Mouse (Mus musculus) midbrain, embryonic 11.5 days (tissue): ENCODE measurements at regions not wholly inside any gene's neighbourhood (a gene's known extent, or its start where the extent isn't known, plus 50 kb on each side); places are given as distances from the start of the nearest gene placed in this dataset.

ENCODE experiments used
- ATAC-seq: fragments of 200-750 bp; cut with Nextera tagmentation; 2 replicates; pipeline ENCODE4 v1.8.0; 2017; ENCODE audit warnings: moderate TSS enrichment, moderate library complexity; ENCODE audit not compliant: low FRiP score
- DNase-seq: peaks from one replicate; pipeline ENCODE4 v3.0.0; 2015; ENCODE audit warnings: low spot score; ENCODE audit errors: missing footprints
- H3K27ac ChIP-seq: fragments of 300-500 bp; sonication (generic); 2 replicates; pipeline ENCODE4 v1.5.1; 2014; ENCODE audit warnings: low read depth, low read length
- H3K27me3 ChIP-seq: fragments of 300-500 bp; sonication (generic); 2 replicates; pipeline ENCODE4 v1.6.1; 2014; ENCODE audit warnings: mild to moderate bottlenecking, low read length, moderate library complexity, mixed read lengths; ENCODE audit not compliant: control insufficient read depth, insufficient read depth
- H3K36me3 ChIP-seq: fragments of 300-500 bp; sonication (generic); 2 replicates; pipeline ENCODE4 v1.6.1; 2014; ENCODE audit warnings: mild to moderate bottlenecking, low read length, moderate library complexity, mixed read lengths; ENCODE audit not compliant: control insufficient read depth, insufficient read depth
- H3K4me1 ChIP-seq: fragments of 300-500 bp; sonication (generic); 2 replicates; pipeline ENCODE4 v1.6.1; 2014; ENCODE audit warnings: low read length; ENCODE audit not compliant: control insufficient read depth, insufficient read depth
- H3K4me2 ChIP-seq: fragments of 300-500 bp; sonication (generic); 2 replicates; pipeline ENCODE4 v1.6.1; 2014; ENCODE audit warnings: mild to moderate bottlenecking, moderate library complexity
- H3K4me3 ChIP-seq: fragments of 300-500 bp; sonication (generic); 2 replicates; pipeline ENCODE4 v1.5.1; 2014; ENCODE audit warnings: low read depth, low read length
- H3K9ac ChIP-seq: fragments of 300-500 bp; sonication (generic); 2 replicates; pipeline ENCODE4 v1.6.1; 2014; ENCODE audit warnings: low read length
- H3K9me3 ChIP-seq: fragments of 300-500 bp; sonication (generic); 2 replicates; pipeline ENCODE4 v1.6.1; 2016; ENCODE audit warnings: low read length; ENCODE audit not compliant: control insufficient read depth
- WGBS: fragments of 180-500 bp; shearing (Covaris S2); extraction: QIAGEN DNeasy Blood & Tissue Kit; methylation state at CpG from one replicate; pipeline ENCODE4 v1.1.7; 2014; 5-methylcytosine and 5-hydroxymethylcytosine counted together

DNA sequence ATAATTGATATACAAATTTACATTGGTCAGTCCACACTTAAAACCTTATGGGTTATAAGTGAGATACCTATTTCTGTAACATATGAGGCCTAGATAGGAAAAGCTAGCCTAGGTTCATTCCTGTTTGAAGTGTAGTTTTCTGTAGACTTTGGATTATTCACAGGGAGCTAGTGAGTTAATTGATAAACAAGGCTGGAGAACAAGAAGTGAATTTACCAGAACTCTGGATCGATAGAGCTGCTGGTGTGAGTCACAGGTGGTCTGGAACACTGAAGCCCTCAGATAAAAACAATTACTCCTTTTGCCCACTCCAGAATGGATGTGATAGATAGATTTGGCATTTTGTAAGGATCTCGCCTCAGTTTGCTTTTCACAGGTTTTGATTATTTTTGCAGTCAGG, 62.0 kb upstream of the Rtl1 start:
- WGBS, result 92% methylated on average over 2 of the region's 2 CpGs
- H3K36me3 ChIP-seq, result no peaks in the 10 kb centered on the region
- no peak overlapping the region for H3K27ac ChIP-seq
- ATAC-seq (no peak), DNase-seq (no peak)
- no peaks in the 10 kb centered on the region for H3K27me3 ChIP-seq
- no peak overlapping the region for H3K9ac ChIP-seq
- H3K4me3 ChIP-seq, result no peak overlapping the region
- H3K9me3 ChIP-seq, result no peaks in the 10 kb centered on the region
- no peak overlapping the region for H3K4me2 ChIP-seq
- H3K4me1 ChIP-seq, result no peaks in the 10 kb centered on the region

GRCm38 (mm10) chr12:109674766-109675165, 74.6 kb upstream of the Rtl1 start:
- DNase-seq (no peak), ATAC-seq (no peak)
- no peaks in the 10 kb centered on the region; the same call in 1 of the 2 replicates for H3K36me3 ChIP-seq
- no peak overlapping the region for H3K4me2 ChIP-seq
- H3K27ac ChIP-seq, result no peak overlapping the region
- WGBS, result 91% methylated on average over 4 of the region's 4 CpGs
- H3K4me1 ChIP-seq, result no peaks in the 10 kb centered on the region
- H3K9me3 ChIP-seq, result no peaks in the 10 kb centered on the region
- no peaks in the 10 kb centered on the region for H3K27me3 ChIP-seq
- H3K9ac ChIP-seq, result no peak overlapping the region
- H3K4me3 ChIP-seq, result no peak overlapping the region

DNA sequence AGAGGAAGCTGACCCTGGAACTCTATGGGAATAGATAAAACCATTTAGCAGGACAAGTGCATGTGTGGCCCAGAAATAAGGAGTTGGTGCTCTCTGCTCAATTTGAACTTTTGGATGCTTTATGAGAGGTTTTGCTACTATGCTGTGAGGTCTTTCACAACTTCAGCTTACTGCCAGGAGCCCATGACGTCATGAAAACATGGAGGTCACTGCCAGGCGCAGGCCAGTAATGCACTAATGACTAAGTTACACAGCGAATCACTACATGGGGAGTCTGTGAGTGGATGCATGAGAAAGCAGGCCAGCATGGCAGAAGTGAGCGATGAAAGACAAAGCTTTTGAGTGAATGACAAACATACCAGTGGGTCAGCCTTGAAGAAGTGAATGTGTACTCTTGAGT, 93.9 kb upstream of the Rtl1 start:
- H3K27me3 ChIP-seq, result no peaks in the 10 kb centered on the region
- 92% methylated on average over 4 of the region's 4 CpGs for WGBS
- no peak overlapping the region for H3K9ac ChIP-seq
- no peak overlapping the region for H3K27ac ChIP-seq
- ATAC-seq, result no peak
- H3K4me1 ChIP-seq, result no peaks in the 10 kb centered on the region
- H3K4me2 ChIP-seq, result no peak overlapping the region
- no peak for DNase-seq
- H3K36me3 ChIP-seq, result peaks cover 6% of the 10 kb centered on the region; the same call in 1 of the 2 replicates
- no peaks in the 10 kb centered on the region for H3K9me3 ChIP-seq
- no peak overlapping the region for H3K4me3 ChIP-seq

DNA sequence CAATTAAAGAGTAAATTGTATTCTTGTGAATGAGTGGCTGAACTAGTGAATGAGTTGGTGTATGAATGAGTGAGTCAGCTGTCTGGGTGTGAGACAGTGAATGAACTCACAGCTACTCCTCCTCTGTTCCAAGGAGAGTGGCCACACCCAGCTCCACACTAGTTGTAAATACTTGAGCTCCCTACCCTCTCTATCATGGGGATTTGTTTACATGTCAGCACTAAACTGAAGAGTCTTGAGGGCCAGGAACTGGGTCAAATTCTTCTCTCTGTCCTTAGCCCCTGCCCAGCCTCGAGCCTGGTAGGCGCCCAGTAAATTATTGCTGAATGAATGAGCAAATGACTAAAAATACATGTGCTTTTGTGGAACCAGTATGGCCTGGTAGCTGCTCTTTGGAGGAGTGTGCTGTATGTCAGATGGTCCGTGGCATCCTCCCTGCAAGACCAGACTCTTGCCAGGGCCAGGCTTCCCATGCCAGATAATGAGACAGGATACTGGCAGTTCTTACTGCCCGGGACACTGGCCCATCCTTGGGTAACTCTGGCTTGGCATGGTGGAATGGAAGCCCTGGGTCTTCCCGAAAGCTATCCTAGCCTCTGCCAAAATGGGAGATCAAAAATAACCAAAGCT, 94.8 kb upstream of the Rtl1 start:
- whole genome bisulfite sequencing, result 90% methylated on average over 5 of the region's 5 CpGs
- H3K27ac ChIP-seq, result no peak overlapping the region
- H3K36me3 ChIP-seq, result peaks cover 6% of the 10 kb centered on the region; the same call in 1 of the 2 replicates
- H3K4me3 ChIP-seq, result no peak overlapping the region
- ATAC-seq, result no peak
- no peak overlapping the region for H3K9ac ChIP-seq
- no peak for DNase-seq
- H3K27me3 ChIP-seq, result no peaks in the 10 kb centered on the region
- no peaks in the 10 kb centered on the region for H3K9me3 ChIP-seq
- H3K4me1 ChIP-seq, result no peaks in the 10 kb centered on the region
- H3K4me2 ChIP-seq, result no peak overlapping the region

DNA sequence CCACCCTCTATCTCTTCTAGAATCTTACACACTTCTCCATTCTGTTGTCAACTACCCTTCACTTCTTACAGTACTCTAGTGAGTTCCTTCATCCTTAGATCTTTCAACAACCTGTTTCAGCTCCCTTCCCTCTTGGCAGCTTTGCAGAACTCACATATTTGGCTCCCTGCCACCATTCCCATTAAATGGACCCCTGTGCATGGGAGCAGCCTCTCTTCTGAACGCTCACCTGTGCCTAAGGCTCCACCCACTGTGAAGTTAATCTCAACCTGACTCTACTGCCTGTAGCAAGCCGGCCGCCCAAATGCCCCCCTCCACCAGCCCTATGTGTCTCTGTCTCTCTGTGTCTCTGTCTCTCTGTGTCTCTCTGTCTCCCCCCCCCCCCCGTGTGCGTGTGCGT, 106.7 kb upstream of the Rtl1 start:
- DNase-seq, result no peak

DNA sequence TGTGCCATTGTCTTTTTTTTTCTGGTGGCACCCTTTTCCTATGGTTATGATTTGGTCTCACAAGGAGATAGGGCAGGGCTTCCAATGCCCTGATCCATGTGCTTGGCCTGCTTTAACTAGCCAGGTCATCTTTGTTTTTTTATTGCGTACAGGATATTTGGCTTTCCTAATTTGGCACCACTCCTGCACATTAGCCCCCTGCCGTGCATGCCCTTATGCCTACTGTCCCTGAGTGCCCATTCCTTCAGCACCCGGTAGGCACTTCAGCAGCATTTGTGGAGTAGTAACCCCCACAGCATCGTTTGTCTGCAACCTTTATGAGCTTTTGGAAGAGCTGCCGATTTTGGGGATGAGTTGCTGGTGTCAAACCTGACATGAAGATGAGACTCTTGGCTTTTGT, 109.5 kb upstream of the Rtl1 start:
- WGBS, result 93% methylated on average over 5 of the region's 5 CpGs
- no peak overlapping the region for H3K4me3 ChIP-seq
- DNase-seq (no peak), ATAC-seq (no peak)
- H3K9me3 ChIP-seq, result no peaks in the 10 kb centered on the region
- H3K9ac ChIP-seq, result no peak overlapping the region
- no peaks in the 10 kb centered on the region for H3K4me1 ChIP-seq
- no peak overlapping the region for H3K27ac ChIP-seq
- no peaks in the 10 kb centered on the region for H3K27me3 ChIP-seq
- no peaks in the 10 kb centered on the region; the same call in 1 of the 2 replicates for H3K36me3 ChIP-seq
- no peak overlapping the region for H3K4me2 ChIP-seq

More for the DNA sequence above, 106.7 kb upstream of the Rtl1 start:
- Histone ChIP-seq H3K9ac (no peak overlapping the region), H3K9me3 (no peaks in the 10 kb centered on the region), H3K27me3 (no peaks in the 10 kb centered on the region), H3K4me3 (no peak overlapping the region), H3K36me3 (no peaks in the 10 kb centered on the region), H3K4me2 (no peak overlapping the region), H3K27ac (no peak overlapping the region), H3K4me1 (no peaks in the 10 kb centered on the region)
- no peak for ATAC-seq
- 96% methylated on average over 6 of the region's 6 CpGs for WGBS

- ATAC-seq (no peak), DNase-seq (peak; percentile 68)
- H3K4me1 ChIP-seq, result no peaks in the 10 kb centered on the region
- no peaks in the 10 kb centered on the region; the same call in 1 of the 2 replicates for H3K36me3 ChIP-seq
- no peak overlapping the region for H3K9ac ChIP-seq
- H3K27me3 ChIP-seq, result no peaks in the 10 kb centered on the region
- no peak overlapping the region for H3K4me3 ChIP-seq
- WGBS, result 95% methylated on average over 5 of the region's 5 CpGs
- H3K9me3 ChIP-seq, result no peaks in the 10 kb centered on the region
- no peak overlapping the region for H3K27ac ChIP-seq
- no peak overlapping the region for H3K4me2 ChIP-seq
Measured at GRCm38 (mm10) chr12:109711392-109711791, 111.3 kb upstream of the Rtl1 start.

- Histone ChIP-seq H3K4me3 (no peak overlapping the region), H3K4me2 (no peak overlapping the region), H3K9ac (no peak overlapping the region), H3K27ac (no peak overlapping the region), H3K36me3 (peaks cover 2% of the 10 kb centered on the region), H3K4me1 (no peaks in the 10 kb centered on the region), H3K27me3 (no peaks in the 10 kb centered on the region), H3K9me3 (no peaks in the 10 kb centered on the region)
- no peak for DNase-seq
- ATAC-seq, result no peak
- 95% methylated on average over 7 of the region's 7 CpGs for WGBS
Measured at GRCm38 (mm10) chr12:109711946-109712345, 111.8 kb upstream of the Rtl1 start.

- no peak for ATAC-seq
- Histone ChIP-seq H3K9ac (no peak overlapping the region), H3K4me2 (no peak overlapping the region), H3K27ac (no peak overlapping the region), H3K9me3 (no peaks in the 10 kb centered on the region), H3K27me3 (no peaks in the 10 kb centered on the region), H3K4me3 (no peak overlapping the region), H3K4me1 (no peaks in the 10 kb centered on the region), H3K36me3 (peaks cover 2% of the 10 kb centered on the region)
- 95% methylated on average over 16 of the region's 16 CpGs for WGBS
- DNase-seq, result no peak
Measured at GRCm38 (mm10) chr12:109712386-109712785, 112.3 kb upstream of the Rtl1 start.
